Mouse (Mus musculus) duodenum, adult 2 months (tissue): Measurements from ENCODE around the gene Shmt1. TPM values are rescaled to one million over a fixed set of nuclear protein-coding genes. Genes with fewer than 3 reads are reported as not detected.

Source experiments
- polyA plus RNA-seq: library from polyadenylated mRNA; depleted of rRNA; stranded (reverse); fragments of >200 nt; gene quantifications from 2 replicates; pipeline ENCODE4 v1.2.3, GENCODE M21; 2012; ENCODE audit warnings: low replicate concordance; rRNA removed

The Shmt1 gene
- 10.2 and 19.9 TPM in 2 replicates for polyA plus RNA-seq

GRCm38 (mm10) chr11:60811618-60812017 is at the start of gene Shmt1:
Gene Shmt1, minus strand, starts transcription at chr11:60811718.

GRCm38 (mm10) chr11:60830433-60831052 is 19.0 kb upstream of the Shmt1 start, which contains the start of gene Dhrs7b:
Gene Dhrs7b, plus strand, starts transcription at chr11:60830631.

GRCm38 (mm10) chr11:60776829-60777740 is 34.4 kb downstream of the Shmt1 start, which contains the start of the genes Top3a and Smcr8:
Gene Top3a, minus strand, starts transcription at chr11:60777365.
Gene Smcr8, plus strand, starts transcription at chr11:60777524.

Other genes with a start within 250 kb of the Shmt1 start
- 23.2 and 28.1 TPM in 2 replicates for gene Llgl1, start 112.0 kb downstream of the Shmt1 start, polyA plus RNA-seq
- gene Flii, start 84.5 kb downstream of the Shmt1 start, polyA plus RNA-seq: 260 and 283 TPM in 2 replicates
- gene Mief2, start 83.3 kb downstream of the Shmt1 start, polyA plus RNA-seq: 10.3 and 12.4 TPM in 2 replicates
- gene Top3a, start 34.4 kb downstream of the Shmt1 start, polyA plus RNA-seq: 3.9 and 4.6 TPM in 2 replicates
- gene Smcr8, start 34.2 kb downstream of the Shmt1 start, polyA plus RNA-seq: 2.0 and 3.6 TPM in 2 replicates
- gene Dhrs7b, start 18.9 kb upstream of the Shmt1 start, polyA plus RNA-seq: 15.3 and 29.9 TPM in 2 replicates
- gene Tmem11, start 67.6 kb upstream of the Shmt1 start, polyA plus RNA-seq: 66.4 and 71.2 TPM in 2 replicates
- 7.5 and 7.9 TPM in 2 replicates for gene Natd1, start 103.0 kb upstream of the Shmt1 start, polyA plus RNA-seq
- gene Map2k3, start 120.3 kb upstream of the Shmt1 start, polyA plus RNA-seq: 55.4 and 83.7 TPM in 2 replicates
- 0.58 and 1.1 TPM in 2 replicates for gene Kcnj12, start 210.8 kb upstream of the Shmt1 start, polyA plus RNA-seq